Mouse (Mus musculus): ENCODE measurements at regions not wholly inside any gene's neighbourhood (a gene's known extent, or its start where the extent isn't known, plus 50 kb on each side); places are given as distances from the start of the nearest gene placed in this dataset.
A peak's percentile ranks its signal among the peaks of the same experiment; 100 is the strongest.

DNA sequence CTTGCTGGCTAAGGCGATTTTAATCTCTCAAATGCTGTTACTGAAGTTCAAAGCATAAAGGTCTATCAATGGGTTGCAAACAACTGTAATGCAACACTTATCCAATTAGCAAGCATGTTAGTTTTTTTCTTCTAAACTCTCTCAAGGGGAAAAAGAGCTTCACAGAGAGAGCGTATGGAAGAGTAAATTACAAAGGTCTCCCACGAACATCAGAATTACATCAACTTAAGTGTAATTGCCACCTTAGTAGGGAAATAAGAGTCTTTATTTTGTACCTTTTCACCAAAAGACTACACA lies 246.3 kb upstream of the Xrcc4 start:
- no peak overlapping the region for H3K27ac ChIP-seq (ENCODE audit: low read length)
- no peaks in the 10 kb centered on the region for H3K27me3 ChIP-seq (replicated peaks; ENCODE audit: control insufficient read depth, insufficient read depth, low read length)
- 3% methylated on average over 3 of the region's 3 CpGs for WGBS
- no peaks in the 10 kb centered on the region for H3K36me3 ChIP-seq (ENCODE audit: control insufficient read depth, insufficient read depth)
- no peak for ATAC-seq
- no peaks in the 10 kb centered on the region for H3K4me1 ChIP-seq (replicated peaks; ENCODE audit: control insufficient read depth, insufficient read depth, low read length)
- H3K4me3 ChIP-seq (replicated peaks; ENCODE audit: low read length): no peak overlapping the region
- no peak overlapping the region for H3K4me2 ChIP-seq (ENCODE audit: low read length)
- no peaks in the 10 kb centered on the region for H3K9me3 ChIP-seq (ENCODE audit: control insufficient read depth, low read length)
- no peak overlapping the region for H3K9ac ChIP-seq (replicated peaks; ENCODE audit: low read depth, low read length)

DNA sequence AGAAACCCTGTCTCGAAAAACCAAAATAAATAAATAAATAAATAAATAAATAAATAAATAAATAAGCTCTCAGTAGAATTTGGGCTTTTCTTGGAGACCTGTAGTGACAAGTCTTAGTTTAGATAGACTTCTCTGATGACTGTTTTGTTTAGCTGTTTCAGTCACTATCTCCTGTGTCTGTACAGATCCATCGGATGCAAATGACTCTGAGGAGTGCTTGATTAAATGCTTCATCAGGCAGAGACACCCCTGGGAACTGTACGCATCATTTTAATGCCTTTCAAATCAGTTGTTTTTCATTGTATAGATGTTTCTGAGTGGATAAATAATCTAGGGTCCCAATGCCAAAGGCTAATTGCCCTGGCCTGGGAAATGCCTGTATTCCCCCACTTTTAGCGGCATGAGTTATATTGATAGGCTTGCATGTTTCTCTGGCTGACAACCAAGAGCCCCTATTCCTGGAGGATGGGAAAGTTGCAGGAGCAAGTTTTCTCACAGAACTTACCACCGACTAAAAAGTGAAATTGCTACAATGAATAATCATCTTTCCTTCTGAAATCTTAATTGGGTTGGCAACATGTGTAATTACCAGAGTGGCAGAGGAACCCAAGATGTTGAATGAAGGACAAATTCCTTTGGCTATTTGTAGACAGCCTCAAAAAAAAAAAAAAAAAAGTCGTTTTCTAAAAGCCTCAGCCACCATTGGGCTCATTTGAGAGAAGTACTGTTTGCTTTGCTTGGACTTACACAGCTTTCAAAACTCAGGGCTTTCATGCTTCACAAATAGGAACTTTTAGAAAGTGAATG lies 245.7 kb upstream of the Xrcc4 start:
- Histone ChIP-seq H3K4me3 (replicated peaks; ENCODE audit: low read length) (no peak overlapping the region), H3K4me2 (ENCODE audit: low read length) (no peak overlapping the region), H3K9me3 (ENCODE audit: control insufficient read depth, low read length) (no peaks in the 10 kb centered on the region), H3K4me1 (replicated peaks; ENCODE audit: control insufficient read depth, insufficient read depth, low read length) (no peaks in the 10 kb centered on the region), H3K27me3 (replicated peaks; ENCODE audit: control insufficient read depth, insufficient read depth, low read length) (no peaks in the 10 kb centered on the region), H3K27ac (ENCODE audit: low read length) (no peak overlapping the region), H3K36me3 (ENCODE audit: control insufficient read depth, insufficient read depth) (no peaks in the 10 kb centered on the region), H3K9ac (replicated peaks; ENCODE audit: low read depth, low read length) (no peak overlapping the region)
- peak; percentile 82 for ATAC-seq
- 12% methylated on average over 6 of the region's 6 CpGs for WGBS

DNA sequence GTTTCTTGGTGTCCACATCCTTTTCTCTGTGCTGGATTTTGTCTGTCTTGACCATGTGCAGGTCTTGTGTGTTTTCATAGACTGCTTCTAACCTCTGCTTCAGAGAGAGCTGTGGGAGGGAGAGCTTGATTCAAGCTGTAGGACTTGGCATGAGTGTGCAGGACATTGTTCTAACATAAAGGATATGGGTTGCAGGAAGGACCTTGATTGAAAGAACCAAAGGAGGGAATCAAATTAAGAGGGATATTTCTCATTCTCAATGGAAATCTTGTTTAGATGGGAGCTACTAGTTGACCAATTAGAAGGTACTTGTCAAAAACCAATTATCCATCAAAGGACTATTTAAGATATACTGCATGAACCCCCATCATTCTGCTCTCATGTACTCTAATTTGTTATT lies 244.9 kb upstream of the Xrcc4 start:
- ATAC-seq: peak; percentile 37

DNA sequence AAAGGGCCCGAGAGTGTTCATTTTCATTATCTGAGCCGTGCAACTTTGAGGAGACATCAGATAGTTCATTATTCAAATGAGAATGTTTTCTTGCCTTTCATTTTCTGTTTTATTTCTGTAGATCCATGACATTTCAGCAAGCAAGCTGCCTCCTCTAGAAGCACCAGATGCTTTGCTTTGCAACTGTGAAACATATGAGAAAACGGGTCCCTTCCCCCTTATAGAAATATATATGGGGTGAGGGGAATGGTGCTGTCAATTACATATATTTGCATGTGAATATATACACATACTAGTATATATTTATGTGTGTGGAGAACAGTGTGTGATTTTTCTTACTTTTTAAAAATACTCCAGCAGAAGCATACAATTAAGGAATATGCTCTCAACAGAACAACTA lies 235.8 kb upstream of the Xrcc4 start:
- no peaks in the 10 kb centered on the region for H3K27me3 ChIP-seq (replicated peaks; ENCODE audit: control insufficient read depth, insufficient read depth, low read length)
- H3K4me3 ChIP-seq (replicated peaks; ENCODE audit: low read length): no peak overlapping the region
- ATAC-seq: peak; percentile 92
- no peaks in the 10 kb centered on the region; the same call in 1 of the 2 replicates for H3K4me1 ChIP-seq (replicated peaks; ENCODE audit: control insufficient read depth, insufficient read depth, low read length)
- no peak overlapping the region for H3K9ac ChIP-seq (replicated peaks; ENCODE audit: low read depth, low read length)
- no peaks in the 10 kb centered on the region for H3K36me3 ChIP-seq (ENCODE audit: control insufficient read depth, insufficient read depth)
- H3K9me3 ChIP-seq (ENCODE audit: control insufficient read depth, low read length): no peaks in the 10 kb centered on the region
- H3K4me2 ChIP-seq (ENCODE audit: low read length): no peak overlapping the region
- H3K27ac ChIP-seq (ENCODE audit: low read length): no peak overlapping the region
- WGBS: 56% methylated on average over 3 of the region's 3 CpGs

More for the DNA sequence above, 244.9 kb upstream of the Xrcc4 start:
- Histone ChIP-seq H3K27me3 (replicated peaks; ENCODE audit: control insufficient read depth, insufficient read depth, low read length) (no peaks in the 10 kb centered on the region), H3K9me3 (ENCODE audit: control insufficient read depth, low read length) (no peaks in the 10 kb centered on the region), H3K4me1 (replicated peaks; ENCODE audit: control insufficient read depth, insufficient read depth, low read length) (no peaks in the 10 kb centered on the region), H3K4me3 (replicated peaks; ENCODE audit: low read length) (no peak overlapping the region), H3K27ac (ENCODE audit: low read length) (no peak overlapping the region), H3K9ac (replicated peaks; ENCODE audit: low read depth, low read length) (no peak overlapping the region), H3K4me2 (ENCODE audit: low read length) (no peak overlapping the region), H3K36me3 (ENCODE audit: control insufficient read depth, insufficient read depth) (no peaks in the 10 kb centered on the region)

DNA sequence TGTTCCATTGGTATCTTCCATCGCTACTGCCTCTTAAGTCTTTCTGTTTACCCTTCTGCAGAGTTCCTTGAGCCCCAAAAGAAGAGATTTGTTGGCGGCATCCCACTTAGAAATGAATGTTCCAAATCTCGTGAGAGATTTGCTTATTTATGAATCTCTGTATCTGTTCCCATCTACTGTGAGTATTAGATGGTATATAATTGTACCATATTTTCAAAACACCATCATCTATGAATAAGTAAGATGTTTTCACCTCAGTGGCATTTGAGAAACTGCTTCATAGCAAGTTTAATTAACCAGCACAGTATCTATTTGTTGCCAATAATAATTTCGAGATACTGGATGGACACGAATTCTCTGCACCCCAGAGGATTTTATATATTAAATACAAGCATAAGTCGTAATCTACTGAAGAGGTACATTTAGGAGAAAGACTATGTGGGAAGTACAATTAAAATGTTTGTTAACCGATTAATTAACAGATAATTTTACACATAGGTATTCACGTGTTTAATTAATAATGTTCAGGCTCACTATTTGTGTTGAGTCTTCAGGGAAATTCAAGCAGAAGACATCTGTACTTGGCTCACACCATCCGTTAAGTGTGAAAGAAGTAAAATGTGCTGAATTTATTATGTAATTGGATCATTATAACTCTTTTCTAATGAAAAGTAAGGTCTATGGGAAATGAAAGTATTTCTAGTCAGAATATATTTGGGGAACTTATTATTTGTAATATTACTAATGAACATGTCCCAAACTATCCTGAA lies 224.0 kb upstream of the Xrcc4 start:
- Histone ChIP-seq H3K27ac (ENCODE audit: low read length) (no peak overlapping the region), H3K36me3 (ENCODE audit: control insufficient read depth, insufficient read depth) (no peaks in the 10 kb centered on the region), H3K4me3 (replicated peaks; ENCODE audit: low read length) (no peak overlapping the region), H3K4me2 (ENCODE audit: low read length) (no peak overlapping the region), H3K27me3 (replicated peaks; ENCODE audit: control insufficient read depth, insufficient read depth, low read length) (no peaks in the 10 kb centered on the region), H3K9ac (replicated peaks; ENCODE audit: low read depth, low read length) (no peak overlapping the region), H3K4me1 (replicated peaks; ENCODE audit: control insufficient read depth, insufficient read depth, low read length) (no peaks in the 10 kb centered on the region), H3K9me3 (ENCODE audit: control insufficient read depth, low read length) (no peaks in the 10 kb centered on the region)
- ATAC-seq: peak; percentile 61
- WGBS: 62% methylated on average over 9 of the region's 9 CpGs

DNA sequence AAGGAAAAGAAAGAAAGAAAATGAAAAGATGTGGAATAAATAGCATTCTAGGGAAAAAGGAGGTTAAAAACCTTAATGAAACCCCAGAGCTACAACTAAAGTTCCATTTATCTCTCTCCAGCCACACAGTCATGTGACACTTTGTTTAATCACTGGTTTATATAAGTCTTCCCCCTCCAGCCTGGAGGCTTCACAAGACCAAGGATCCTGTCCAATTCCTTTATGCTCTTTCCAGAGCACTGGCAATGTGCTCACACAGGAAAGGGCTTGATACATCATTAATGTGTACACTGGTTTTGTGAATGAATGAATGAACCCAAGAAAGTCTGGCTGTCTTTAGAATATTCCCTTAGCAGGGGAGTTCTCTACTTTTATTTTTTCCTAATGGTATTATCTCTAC lies 221.1 kb upstream of the Xrcc4 start:
- ATAC-seq: peak; percentile 78
- Histone ChIP-seq H3K9me3 (ENCODE audit: control insufficient read depth, low read length) (no peaks in the 10 kb centered on the region), H3K27me3 (replicated peaks; ENCODE audit: control insufficient read depth, insufficient read depth, low read length) (no peaks in the 10 kb centered on the region), H3K36me3 (ENCODE audit: control insufficient read depth, insufficient read depth) (no peaks in the 10 kb centered on the region), H3K4me2 (ENCODE audit: low read length) (no peak overlapping the region), H3K4me1 (replicated peaks; ENCODE audit: control insufficient read depth, insufficient read depth, low read length) (no peaks in the 10 kb centered on the region), H3K4me3 (replicated peaks; ENCODE audit: low read length) (no peak overlapping the region), H3K27ac (ENCODE audit: low read length) (no peak overlapping the region), H3K9ac (replicated peaks; ENCODE audit: low read depth, low read length) (no peak overlapping the region)

DNA sequence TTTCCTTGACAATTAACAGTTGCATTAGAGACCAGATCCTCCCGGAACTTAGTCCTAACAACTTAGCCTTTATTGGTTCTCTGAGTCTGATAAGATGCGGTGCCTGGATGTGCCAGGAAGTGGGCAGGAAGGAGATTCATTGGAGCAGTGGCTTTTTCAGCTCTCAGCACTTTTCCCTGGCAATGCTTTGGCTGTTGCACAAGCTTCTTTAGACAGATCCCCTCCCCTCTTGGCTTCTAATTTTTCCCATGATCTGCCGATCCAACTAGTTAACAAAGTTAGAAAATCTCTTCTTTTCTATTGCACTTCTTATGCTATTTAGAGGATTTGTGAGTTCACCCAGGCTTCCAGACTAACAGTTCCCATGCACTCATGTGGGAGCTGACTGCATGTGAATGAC lies 211.1 kb upstream of the Xrcc4 start:
- 82% methylated on average over 3 of the region's 3 CpGs for WGBS
- no peak for ATAC-seq
- no peaks in the 10 kb centered on the region for H3K9me3 ChIP-seq (ENCODE audit: control insufficient read depth, low read length)
- H3K4me2 ChIP-seq (ENCODE audit: low read length): no peak overlapping the region
- H3K36me3 ChIP-seq (ENCODE audit: control insufficient read depth, insufficient read depth): no peaks in the 10 kb centered on the region
- no peaks in the 10 kb centered on the region for H3K4me1 ChIP-seq (replicated peaks; ENCODE audit: control insufficient read depth, insufficient read depth, low read length)
- H3K4me3 ChIP-seq (replicated peaks; ENCODE audit: low read length): no peak overlapping the region
- no peak overlapping the region for H3K9ac ChIP-seq (replicated peaks; ENCODE audit: low read depth, low read length)
- H3K27ac ChIP-seq (ENCODE audit: low read length): no peak overlapping the region
- no peaks in the 10 kb centered on the region for H3K27me3 ChIP-seq (replicated peaks; ENCODE audit: control insufficient read depth, insufficient read depth, low read length)

DNA sequence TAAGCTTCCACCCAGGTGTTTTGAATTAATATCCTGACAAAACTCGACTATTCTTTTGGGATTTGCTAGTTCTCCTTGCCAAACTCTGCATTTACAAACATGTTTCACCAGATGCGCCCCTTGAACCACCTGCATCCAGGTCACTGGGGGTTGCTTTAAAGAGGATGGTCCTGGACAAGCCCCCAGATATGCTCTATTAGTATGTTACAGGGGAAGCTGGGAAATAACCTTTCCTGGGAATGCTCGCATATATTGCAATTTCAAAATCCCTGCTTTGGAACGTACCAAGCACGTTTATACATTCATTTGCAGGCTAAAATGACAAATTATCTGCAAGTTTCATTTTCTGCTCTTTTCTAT lies 205.2 kb upstream of the Xrcc4 start:
- peak overlapping the region; percentile 16 for H3K4me2 ChIP-seq (ENCODE audit: low read length)
- H3K27ac ChIP-seq (ENCODE audit: low read length): peak overlapping the region; percentile 52; the same call in 1 of the 2 replicates
- no peak for ATAC-seq

DNA sequence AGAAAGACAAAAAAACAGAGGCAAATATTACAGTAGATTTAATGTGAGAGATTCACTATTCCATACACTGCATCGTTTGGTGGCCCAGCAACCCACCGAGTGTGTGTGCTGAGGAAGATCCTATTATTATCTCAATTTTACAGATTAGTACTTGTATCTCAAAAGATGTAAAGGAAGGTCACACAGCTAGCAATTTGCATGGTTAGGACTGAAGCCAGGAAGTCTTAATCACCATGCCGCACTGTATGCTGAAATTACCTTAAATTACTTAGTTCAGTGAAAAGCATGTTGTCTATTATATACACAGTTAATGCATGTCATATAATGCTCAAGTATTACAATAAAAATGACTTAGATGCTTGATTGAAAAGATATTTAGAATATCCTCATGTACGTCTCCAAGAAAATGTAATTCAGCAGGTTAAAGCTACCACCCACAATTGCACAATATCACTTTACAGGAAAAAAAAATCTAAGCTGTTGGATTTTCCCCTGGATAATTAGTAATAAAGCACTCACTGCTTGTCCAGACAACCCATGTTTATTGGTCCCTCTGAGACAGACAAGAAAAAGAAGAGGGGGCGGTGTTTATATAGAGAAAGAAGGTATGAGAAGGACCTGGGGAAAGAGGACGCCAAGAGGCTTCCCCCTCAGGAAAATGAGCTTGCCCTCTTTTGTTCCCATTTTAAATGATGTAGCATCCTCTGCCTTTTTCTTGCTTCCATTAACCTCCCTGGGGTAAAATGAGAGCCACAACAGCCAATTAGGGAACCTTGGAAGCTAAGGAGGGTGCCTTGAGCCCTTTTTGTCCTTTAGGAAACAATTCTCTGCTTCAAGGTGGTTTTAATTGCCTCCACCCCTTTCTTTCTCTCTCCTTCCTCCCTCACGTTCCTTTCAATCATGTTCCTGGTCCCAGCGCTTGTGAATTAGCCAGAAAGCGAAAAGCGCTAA lies 204.6 kb upstream of the Xrcc4 start:
- ATAC-seq: peak; percentile 76
- Histone ChIP-seq H3K4me2 (ENCODE audit: low read length) (peak overlapping the region; percentile 16), H3K36me3 (ENCODE audit: control insufficient read depth, insufficient read depth) (no peaks in the 10 kb centered on the region), H3K9me3 (ENCODE audit: control insufficient read depth, low read length) (no peaks in the 10 kb centered on the region), H3K9ac (replicated peaks; ENCODE audit: low read depth, low read length) (no peak overlapping the region), H3K27me3 (replicated peaks; ENCODE audit: control insufficient read depth, insufficient read depth, low read length) (no peaks in the 10 kb centered on the region), H3K4me3 (replicated peaks; ENCODE audit: low read length) (no peak overlapping the region), H3K4me1 (replicated peaks; ENCODE audit: control insufficient read depth, insufficient read depth, low read length) (peaks cover 12% of the 10 kb centered on the region), H3K27ac (ENCODE audit: low read length) (peak overlapping the region; percentile 52; the same call in 1 of the 2 replicates)
- 8% methylated on average over 10 of the region's 10 CpGs for WGBS

More for the DNA sequence above, 205.2 kb upstream of the Xrcc4 start:
- Histone ChIP-seq H3K9me3 (ENCODE audit: control insufficient read depth, low read length) (no peaks in the 10 kb centered on the region), H3K27me3 (replicated peaks; ENCODE audit: control insufficient read depth, insufficient read depth, low read length) (no peaks in the 10 kb centered on the region), H3K36me3 (ENCODE audit: control insufficient read depth, insufficient read depth) (no peaks in the 10 kb centered on the region), H3K4me1 (replicated peaks; ENCODE audit: control insufficient read depth, insufficient read depth, low read length) (peaks cover 12% of the 10 kb centered on the region), H3K4me3 (replicated peaks; ENCODE audit: low read length) (no peak overlapping the region), H3K9ac (replicated peaks; ENCODE audit: low read depth, low read length) (no peak overlapping the region)
- 22% methylated on average over 5 of the region's 5 CpGs for WGBS

Data from forebrain, embryonic 16.5 days (tissue).